Mouse (Mus musculus) stomach, adult 2 months (tissue): Measurements from ENCODE around the gene Jrkl. TPM values are rescaled to one million over a fixed set of nuclear protein-coding genes. Genes with fewer than 3 reads are reported as not detected.

ENCODE experiments used
- polyA plus RNA-seq: library from polyadenylated mRNA; depleted of rRNA; stranded (reverse); fragments of >200 nt; gene quantifications from 2 replicates; pipeline ENCODE4 v1.2.3, GENCODE M21; 2012; rRNA removed

Gene Jrkl
- polyA plus RNA-seq, result not detected in 2 replicates

DNA sequence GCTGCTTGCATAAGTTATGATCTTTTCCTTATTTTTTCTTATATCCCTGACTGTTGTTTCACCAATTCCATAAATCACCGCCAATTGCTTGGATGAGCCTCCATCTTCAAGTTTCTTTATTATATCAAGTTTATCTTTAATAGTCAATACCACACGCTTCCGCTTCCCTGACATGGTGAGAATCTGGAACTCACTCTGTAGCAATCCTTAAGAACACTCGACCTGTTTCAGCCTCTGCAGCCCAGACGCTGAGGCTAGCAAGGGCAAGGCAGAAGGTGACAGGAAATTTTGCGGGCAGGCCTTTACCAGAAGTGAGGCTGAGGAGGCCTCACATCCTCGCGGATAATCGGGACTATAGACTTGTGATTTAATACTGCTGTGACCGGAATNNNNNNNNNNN, at the start of gene Jrkl:
Jrkl (minus strand) TSS at position 349 of the 400 bp plus-strand sequence.

DNA sequence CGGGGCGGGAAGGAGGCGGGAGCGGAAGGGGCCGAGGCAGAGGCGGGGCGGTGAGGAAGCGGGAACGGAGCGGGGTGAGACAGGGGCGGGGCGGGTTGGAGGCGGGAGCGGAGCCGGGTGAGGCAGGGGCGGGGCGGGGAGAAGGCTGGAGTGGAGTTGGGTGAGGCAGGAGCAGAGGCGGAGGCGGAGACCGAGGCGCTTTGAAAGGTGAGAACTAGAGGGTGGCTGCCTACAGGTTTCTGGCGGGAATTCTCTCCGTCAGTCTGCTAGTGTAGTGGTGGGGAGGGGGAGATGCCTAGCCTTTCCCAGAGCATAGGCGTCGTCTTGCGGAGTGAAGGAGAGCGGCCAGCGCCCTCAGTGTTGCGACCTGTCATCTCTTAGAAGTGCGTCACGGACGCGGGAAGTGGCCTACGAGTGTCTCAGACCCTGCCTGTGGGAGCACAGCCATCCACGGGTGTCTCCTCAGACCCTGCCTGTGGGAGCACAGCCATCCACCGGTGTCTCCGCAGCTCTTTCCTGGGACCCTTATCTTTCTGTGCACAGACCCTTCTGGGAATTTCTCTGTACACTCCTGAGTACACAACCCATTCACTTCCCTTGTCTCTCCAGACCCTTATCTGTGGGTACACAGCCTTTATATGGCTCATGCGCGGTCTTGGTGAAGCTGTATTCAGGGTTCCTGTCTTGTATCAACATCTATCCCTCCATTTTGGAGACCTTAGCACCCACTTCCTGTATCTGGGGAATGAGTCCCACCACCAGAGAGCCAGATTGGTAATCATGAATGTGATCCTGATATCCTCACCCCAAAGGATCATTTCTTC, 1.4 kb upstream of the Jrkl start, which contains the start of gene Ccdc82:
Ccdc82 (plus strand) TSS at position 141 of the 824 bp plus-strand sequence.

Other genes starting within 250 kb of the Jrkl start
- gene Ccdc82, start 1.1 kb upstream of the Jrkl start, polyA plus RNA-seq, result 0.43 and 1.1 TPM in 2 replicates
- 0.95 and 1.7 TPM in 2 replicates for gene Maml2, start 52.1 kb upstream of the Jrkl start, polyA plus RNA-seq
- gene Gm17571, start 200.9 kb upstream of the Jrkl start, polyA plus RNA-seq, result not detected in 2 replicates